Mouse (Mus musculus): ENCODE measurements around the gene Samd4b. TPM values are rescaled to one million over a fixed set of nuclear protein-coding genes. Genes with fewer than 3 reads are reported as not detected.
"Not testable (repeated sequence)": the region's sequence is repeated elsewhere in the genome, so short reads cannot be mapped to it uniquely, and the experiment has no call there.

The Samd4b gene
- polyA plus RNA-seq, 1 experiment = 24.4 TPM

DNA sequence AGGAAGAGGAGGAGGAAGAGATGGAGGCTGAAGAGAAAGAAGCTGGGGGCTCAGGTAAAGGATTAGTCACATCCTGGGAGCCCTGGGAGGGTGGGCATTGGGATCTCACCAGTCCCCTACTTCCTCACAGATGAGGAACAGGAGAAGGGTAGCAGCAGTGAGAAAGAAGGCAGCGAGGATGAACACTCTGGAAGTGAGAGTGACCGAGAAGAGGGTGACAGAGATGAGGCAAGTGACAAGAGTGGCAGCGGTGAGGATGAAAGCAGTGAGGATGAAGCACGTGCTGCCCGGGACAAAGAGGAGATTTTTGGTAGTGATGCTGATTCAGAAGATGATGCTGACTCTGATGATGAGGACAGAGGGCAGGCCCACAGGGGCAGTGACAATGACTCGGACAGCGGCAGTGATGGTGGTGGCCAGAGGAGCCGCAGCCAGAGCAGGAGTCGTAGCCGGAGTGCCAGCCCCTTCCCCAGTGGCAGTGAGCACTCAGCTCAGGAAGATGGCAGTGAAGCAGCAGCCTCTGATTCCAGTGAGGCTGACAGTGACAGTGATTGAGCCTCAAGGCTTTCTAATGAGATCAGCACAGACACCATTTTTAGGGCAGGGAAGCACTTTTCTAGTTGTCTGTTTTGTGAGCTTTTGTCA, 199.1 kb downstream of the Samd4b start:
- H3K27ac ChIP-seq (replicated peaks; ENCODE audit: low read depth, low read length) = no peak overlapping the region
- H3K4me3 ChIP-seq (ENCODE audit: insufficient read depth, low read depth, low read length) = no peak overlapping the region
- H3K4me1 ChIP-seq (ENCODE audit: control insufficient read depth, insufficient read depth, insufficient read length, low read length) = 0 out of 2 replicates have a peak, but pooled peaks cover under 1% of the 10 kb centered on the region

DNA sequence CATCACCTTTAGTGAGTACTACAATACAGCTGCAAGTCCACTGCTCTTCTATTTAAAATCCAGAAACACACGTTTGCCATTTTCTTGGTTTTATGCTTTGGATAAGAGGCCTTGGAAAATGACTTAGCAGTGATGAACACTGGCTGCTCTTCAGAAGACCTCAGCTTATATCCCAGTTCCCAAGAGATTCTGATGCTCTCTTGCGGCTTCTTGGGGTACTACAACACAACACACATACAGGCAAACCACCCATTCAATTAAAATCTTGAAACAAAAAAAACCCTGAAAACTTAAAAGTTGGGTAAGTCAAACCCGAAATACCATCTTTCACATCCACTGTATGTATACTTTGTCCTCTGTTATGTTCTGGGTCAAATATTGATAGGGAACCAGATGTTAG, 199.9 kb downstream of the Samd4b start:
- Histone ChIP-seq H3K4me1 (ENCODE audit: control insufficient read depth, insufficient read depth, insufficient read length, low read length) (0 out of 2 replicates have a peak, but pooled peaks cover 3% of the 10 kb centered on the region), H3K27ac (replicated peaks; ENCODE audit: low read depth, low read length) (no peak overlapping the region)

DNA sequence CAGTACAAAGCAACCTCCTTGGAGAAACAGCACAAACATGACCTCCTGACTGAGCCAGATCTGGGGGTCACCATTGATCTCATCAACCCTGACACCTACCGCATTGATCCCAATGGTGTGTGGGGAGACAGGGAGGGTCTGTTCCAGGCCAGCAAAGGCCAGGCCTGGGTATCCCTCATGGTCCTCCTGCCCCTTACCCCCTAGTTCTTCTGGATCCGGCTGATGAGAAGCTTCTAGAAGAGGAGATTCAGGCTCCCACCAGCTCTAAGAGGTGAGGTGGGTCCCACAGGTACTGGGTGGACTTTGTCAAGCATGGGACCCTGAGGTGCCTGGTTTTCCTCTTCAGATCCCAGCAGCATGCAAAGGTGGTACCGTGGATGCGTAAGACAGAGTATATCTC, 202.5 kb downstream of the Samd4b start:
- H3K4me3 ChIP-seq (ENCODE audit: insufficient read depth, low read depth, low read length) = no peak overlapping the region
- no peak overlapping the region for H3K27ac ChIP-seq (replicated peaks; ENCODE audit: low read depth, low read length)
- H3K4me1 ChIP-seq (ENCODE audit: control insufficient read depth, insufficient read depth, insufficient read length, low read length) = peaks cover 5% of the 10 kb centered on the region; the same call in 1 of the 2 replicates

More for the DNA sequence above, 199.9 kb downstream of the Samd4b start:
- no peak overlapping the region for H3K4me3 ChIP-seq (ENCODE audit: insufficient read depth, low read depth, low read length)

DNA sequence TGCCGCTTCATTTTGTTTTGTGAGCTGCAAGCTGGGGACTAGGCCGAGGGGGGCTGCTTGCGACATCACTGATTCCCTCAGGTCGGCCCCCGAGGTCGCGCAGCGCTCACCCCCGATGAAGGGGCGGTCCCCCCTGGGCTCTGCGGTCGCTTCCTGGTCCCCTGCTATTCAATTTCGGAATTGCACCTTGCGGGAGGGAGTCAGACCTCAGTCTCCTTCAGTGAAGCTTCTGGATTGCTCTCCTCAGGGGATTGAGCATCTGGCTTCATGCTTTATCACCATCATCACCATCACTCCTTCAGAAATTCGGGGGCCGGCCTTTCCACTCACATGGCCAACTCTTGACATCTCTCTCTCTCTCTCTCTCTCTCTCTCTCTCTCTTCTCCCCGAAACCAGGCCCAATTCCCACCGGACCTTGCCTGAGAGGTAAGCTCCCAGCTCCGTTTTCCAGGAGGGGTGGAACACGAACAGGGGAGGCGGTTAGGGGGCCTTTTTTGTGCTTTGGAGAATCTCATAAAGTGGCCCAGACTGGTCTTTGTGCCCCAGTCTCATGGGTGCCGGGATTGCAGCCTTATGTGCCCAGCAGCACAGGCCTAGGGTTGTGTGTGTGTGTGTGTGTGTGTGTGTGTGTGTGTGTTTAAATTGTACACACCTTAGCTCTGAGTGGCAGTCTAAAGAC, 204.5 kb downstream of the Samd4b start:
- H3K27ac ChIP-seq (replicated peaks; ENCODE audit: low read depth, low read length) = peak overlapping the region; percentile 66

DNA sequence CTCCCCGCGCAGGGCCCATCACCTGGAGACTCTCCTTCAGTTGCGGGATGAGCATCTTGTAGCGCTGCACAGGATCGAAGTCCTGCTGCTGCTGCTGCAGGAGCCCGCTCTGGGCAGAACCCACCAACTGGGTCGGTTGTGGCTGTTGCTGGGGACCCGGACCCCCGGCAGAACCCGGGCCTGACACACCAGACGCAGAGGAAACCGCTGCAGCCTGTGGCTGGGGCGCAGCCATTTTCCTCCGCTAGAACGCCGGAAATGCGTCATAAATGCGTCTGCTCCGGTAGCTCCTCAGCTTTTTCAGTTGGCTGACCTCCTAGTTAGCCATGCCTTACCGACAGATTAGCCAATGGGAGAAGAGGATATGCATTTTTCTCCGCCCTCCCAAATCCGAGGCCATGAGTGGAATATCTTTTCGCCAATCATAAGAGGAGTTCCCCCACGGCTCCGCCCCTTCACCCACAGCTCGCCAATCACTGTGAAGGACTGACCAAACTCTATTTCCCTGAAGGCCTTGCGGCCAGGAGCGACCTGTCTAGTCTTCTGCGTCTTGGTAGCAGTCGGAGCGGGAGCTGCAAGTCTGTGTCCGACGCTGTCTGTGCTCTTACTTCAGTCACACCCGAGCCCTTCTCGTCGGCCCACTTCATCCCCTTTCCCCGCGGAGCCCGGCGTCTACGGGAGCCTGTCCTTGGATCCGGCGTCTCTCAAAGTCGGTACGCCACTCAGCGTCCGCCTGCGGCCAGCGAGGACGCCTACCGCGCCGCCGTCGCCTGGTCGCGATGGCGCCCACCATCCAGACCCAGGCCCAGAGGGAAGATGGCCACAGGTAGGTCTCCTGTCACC, 205.3 kb downstream of the Samd4b start, which contains the start of the genes Med29 and Paf1:
Gene Med29 (minus strand): TSS at position 280 of the 843 bp plus-strand sequence.
Gene Paf1 (plus strand): TSS at position 523 of the 843 bp plus-strand sequence.
- H3K4me3 ChIP-seq (ENCODE audit: insufficient read depth, low read depth, low read length) = peak within 1 kb of the TSS; percentile 85
- peaks cover 5% of the 10 kb centered on the region; the same call in 1 of the 2 replicates for H3K4me1 ChIP-seq (ENCODE audit: control insufficient read depth, insufficient read depth, insufficient read length, low read length)
- peak within 1 kb of the TSS; percentile 66 for H3K27ac ChIP-seq (replicated peaks; ENCODE audit: low read depth, low read length)

More for the DNA sequence above, 204.5 kb downstream of the Samd4b start:
- peaks cover 5% of the 10 kb centered on the region; the same call in 1 of the 2 replicates for H3K4me1 ChIP-seq (ENCODE audit: control insufficient read depth, insufficient read depth, insufficient read length, low read length)
- peak overlapping the region; percentile 85 for H3K4me3 ChIP-seq (ENCODE audit: insufficient read depth, low read depth, low read length)

DNA sequence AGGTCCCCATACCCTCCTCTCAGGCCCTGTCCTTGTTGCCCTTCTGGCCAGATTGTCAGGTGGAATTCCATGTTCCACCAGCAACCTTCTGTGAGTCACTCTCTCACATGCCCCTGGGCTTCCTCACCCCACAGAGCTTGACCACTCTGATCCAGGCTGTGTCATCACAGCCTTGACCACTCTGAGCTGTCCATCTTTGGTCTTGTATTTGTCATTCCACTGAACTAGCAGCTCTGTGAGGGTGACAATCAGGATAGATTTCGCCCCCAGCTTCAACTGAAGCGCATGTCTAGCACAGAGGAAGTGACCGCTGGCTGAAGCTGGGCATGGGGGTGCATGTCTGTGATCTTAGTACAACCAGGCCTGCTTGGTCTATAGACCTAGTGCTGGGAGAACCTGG, 207.6 kb downstream of the Samd4b start:
- H3K4me1 ChIP-seq (ENCODE audit: control insufficient read depth, insufficient read depth, insufficient read length, low read length) = peaks cover 5% of the 10 kb centered on the region; the same call in 1 of the 2 replicates
- H3K27ac ChIP-seq (replicated peaks; ENCODE audit: low read depth, low read length) = no peak overlapping the region
- H3K4me3 ChIP-seq (ENCODE audit: insufficient read depth, low read depth, low read length) = no peak overlapping the region

DNA sequence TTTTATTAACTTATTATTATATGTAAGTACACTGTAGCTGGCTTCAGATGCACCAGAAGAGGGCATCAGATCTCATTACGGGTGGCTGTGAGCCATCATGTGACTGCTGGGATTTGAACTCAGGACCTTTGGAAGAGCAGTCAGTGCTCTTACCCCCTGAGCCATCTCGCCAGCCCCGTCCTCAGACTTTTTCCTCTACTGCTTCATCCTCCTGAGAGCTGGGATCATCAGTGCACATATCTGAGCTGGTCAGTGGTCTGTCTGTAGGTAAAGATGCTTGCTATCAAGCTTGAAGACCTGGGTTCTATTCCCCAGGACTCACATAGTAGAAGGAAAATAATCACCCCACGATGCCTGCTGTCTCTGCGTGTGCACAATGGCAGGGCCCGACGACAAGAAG, 210.6 kb downstream of the Samd4b start:
- not testable (repeated sequence) for H3K27ac ChIP-seq (replicated peaks; ENCODE audit: low read depth, low read length); H3K4me3 ChIP-seq (ENCODE audit: insufficient read depth, low read depth, low read length)
- peaks cover 17% of the 10 kb centered on the region for H3K4me1 ChIP-seq (ENCODE audit: control insufficient read depth, insufficient read depth, insufficient read length, low read length)

DNA sequence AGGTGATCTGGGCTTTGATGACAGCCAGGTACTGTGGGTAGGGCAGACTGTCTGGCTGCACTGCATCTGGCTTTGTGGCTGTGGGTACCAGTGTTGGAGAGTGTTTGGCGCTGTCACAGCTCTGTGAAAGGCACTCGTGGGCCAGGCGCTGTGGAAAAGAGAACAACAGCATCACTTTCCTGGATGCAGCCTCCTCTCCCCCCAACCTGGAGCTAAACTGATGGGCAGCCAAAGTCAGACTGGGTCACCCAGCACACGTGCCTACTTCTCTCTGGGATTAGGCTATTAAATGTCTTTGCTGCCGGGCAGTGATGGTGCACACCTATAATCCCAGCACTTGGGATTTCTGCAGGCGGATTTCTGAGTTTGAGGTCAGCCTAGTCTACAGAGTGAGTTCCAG, 211.1 kb downstream of the Samd4b start:
- peaks cover 19% of the 10 kb centered on the region for H3K4me1 ChIP-seq (ENCODE audit: control insufficient read depth, insufficient read depth, insufficient read length, low read length)
- not testable (repeated sequence) for H3K4me3 ChIP-seq (ENCODE audit: insufficient read depth, low read depth, low read length); H3K27ac ChIP-seq (replicated peaks; ENCODE audit: low read depth, low read length)

DNA sequence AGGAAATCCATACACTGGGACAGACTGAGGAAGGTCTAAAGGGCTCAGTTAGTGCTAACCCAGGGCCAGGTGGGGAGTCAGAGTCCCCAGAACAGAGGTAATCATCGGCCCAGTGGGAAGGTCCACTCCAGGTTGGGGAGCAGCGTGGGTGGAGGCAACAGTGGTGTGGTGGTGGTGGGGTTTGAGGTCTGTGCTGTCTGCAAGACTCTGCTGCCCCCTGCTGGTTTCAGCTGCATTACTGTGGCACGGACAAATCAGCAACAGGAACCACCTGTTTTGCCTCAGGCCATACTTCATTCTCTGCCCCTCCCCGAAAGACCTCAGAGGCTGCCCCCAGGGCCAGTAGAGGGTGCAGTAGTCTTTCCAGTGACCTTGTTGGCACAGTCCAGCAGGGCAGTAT, 211.5 kb downstream of the Samd4b start:
- no peak overlapping the region for H3K4me3 ChIP-seq (ENCODE audit: insufficient read depth, low read depth, low read length)
- peak overlapping the region; percentile 87 for H3K27ac ChIP-seq (replicated peaks; ENCODE audit: low read depth, low read length)
- H3K4me1 ChIP-seq (ENCODE audit: control insufficient read depth, insufficient read depth, insufficient read length, low read length) = peaks cover 18% of the 10 kb centered on the region

DNA sequence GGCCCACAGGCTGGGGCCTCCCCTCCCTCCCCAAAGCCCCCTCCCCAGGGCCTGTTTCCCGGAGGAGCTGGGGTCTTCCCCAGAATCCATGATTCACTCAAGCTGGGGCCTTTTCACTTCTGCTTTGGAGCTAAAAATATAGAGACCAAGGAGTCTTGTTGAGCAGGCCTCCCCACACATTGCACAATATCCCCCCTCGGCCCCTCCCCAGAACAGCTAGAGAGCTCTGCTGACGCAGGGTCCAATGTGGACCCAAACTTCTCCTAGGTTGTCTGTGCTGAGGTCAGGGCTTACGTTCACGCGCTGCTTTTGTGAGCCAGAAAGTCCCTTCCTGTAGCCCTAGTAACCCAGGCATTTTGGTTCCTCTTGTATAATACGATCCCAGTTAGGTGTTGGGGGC, 211.9 kb downstream of the Samd4b start:
- Histone ChIP-seq H3K4me1 (ENCODE audit: control insufficient read depth, insufficient read depth, insufficient read length, low read length) (peaks cover 18% of the 10 kb centered on the region), H3K27ac (replicated peaks; ENCODE audit: low read depth, low read length) (peak overlapping the region; percentile 87), H3K4me3 (ENCODE audit: insufficient read depth, low read depth, low read length) (no peak overlapping the region)

DNA sequence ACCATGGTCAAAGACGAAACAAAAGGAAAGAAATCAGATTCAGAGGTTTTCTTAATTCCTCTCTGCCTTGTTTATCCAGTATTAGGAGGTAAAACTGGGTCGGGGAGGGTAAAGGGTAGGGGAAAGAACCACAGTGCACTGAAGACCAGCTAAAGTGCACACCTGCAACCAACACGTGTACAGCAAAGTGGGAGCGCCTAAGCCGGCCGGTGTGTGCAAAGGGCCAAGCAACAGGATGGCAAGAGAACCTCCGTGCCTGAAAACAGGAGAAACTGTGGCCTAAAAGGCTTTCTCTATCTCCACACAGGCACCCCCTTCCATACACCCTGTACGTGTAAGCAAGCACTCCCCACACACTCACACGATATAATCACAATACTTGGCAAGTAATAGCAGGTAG, 212.7 kb downstream of the Samd4b start:
- H3K4me3 ChIP-seq (ENCODE audit: insufficient read depth, low read depth, low read length) = no peak overlapping the region
- H3K27ac ChIP-seq (replicated peaks; ENCODE audit: low read depth, low read length) = peak overlapping the region; percentile 57
- peaks cover 22% of the 10 kb centered on the region for H3K4me1 ChIP-seq (ENCODE audit: control insufficient read depth, insufficient read depth, insufficient read length, low read length)

DNA sequence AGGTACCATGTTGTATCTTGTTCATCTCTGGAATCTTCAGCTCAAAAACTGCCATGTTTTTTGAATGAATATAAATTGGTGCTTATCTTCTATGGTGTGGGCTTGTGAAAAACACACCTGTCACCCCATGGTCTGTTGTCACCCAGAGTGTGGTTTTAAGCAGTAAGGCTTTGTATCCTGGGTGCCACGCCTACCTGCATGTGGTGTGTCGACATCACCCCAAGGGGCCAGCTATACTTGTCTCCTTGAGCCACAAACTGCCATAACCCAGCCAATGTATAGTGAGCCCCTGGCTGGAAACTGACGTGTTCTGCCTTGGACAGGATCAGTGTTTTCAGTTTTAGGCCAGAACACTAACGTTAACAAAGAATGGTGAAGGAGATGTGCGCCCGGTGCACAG, 213.8 kb downstream of the Samd4b start:
- no peak overlapping the region for H3K4me3 ChIP-seq (ENCODE audit: insufficient read depth, low read depth, low read length)
- H3K27ac ChIP-seq (replicated peaks; ENCODE audit: low read depth, low read length) = peak overlapping the region; percentile 99

DNA sequence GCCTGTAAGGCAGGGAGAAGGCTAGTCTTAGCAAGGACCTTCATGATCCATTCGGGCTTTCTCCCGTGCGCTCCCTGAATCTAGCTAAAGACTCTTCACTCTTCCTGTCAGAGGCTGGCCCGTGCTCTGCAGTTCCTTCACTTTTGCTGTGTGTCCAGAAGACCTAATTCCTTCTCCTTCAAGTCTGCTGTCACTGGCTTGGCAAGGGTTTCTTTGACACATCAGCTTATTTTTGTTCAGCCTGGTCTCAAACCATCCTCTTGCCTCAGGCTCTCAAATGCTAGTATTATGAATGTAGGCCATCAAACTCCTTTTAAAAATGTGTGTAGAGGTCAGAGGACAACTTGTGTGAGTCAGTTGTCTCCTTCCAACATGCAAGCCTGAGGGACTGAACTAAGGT, 214.3 kb downstream of the Samd4b start:
- no peak overlapping the region for H3K4me3 ChIP-seq (ENCODE audit: insufficient read depth, low read depth, low read length)
- peaks cover 22% of the 10 kb centered on the region for H3K4me1 ChIP-seq (ENCODE audit: control insufficient read depth, insufficient read depth, insufficient read length, low read length)
- peak overlapping the region; percentile 99 for H3K27ac ChIP-seq (replicated peaks; ENCODE audit: low read depth, low read length)

More for the DNA sequence above, 213.8 kb downstream of the Samd4b start:
- peaks cover 22% of the 10 kb centered on the region for H3K4me1 ChIP-seq (ENCODE audit: control insufficient read depth, insufficient read depth, insufficient read length, low read length)

DNA sequence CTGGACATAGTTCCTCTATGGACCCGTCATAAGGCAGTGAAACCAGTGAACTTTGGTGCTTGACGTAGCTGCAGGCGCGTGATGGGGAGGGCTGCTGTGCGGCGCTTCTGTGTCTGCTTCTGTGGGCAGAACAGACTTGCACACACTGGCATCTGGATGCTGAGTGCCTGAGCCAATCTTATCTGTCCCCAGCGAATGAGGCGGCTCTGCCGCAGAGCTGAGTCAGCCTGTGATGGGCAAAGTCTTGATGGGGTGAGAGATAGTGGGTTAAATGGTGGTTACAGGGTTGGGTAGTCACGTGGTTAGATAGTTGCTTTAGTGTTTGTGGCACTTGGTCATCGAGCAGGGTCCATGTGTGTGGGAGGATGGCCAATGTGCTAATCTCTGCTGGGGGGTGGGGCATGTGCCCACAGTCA, 215.0 kb downstream of the Samd4b start:
- Histone ChIP-seq H3K4me3 (ENCODE audit: insufficient read depth, low read depth, low read length) (peak overlapping the region; percentile 45; the same call in 1 of the 2 replicates), H3K4me1 (ENCODE audit: control insufficient read depth, insufficient read depth, insufficient read length, low read length) (peaks cover 22% of the 10 kb centered on the region), H3K27ac (replicated peaks; ENCODE audit: low read depth, low read length) (peak overlapping the region; percentile 99)

Data from brown adipose tissue, adult 24 weeks (tissue).